Mouse (Mus musculus): Measurements from ENCODE around the gene Clca3a1.

Gene Clca3a1

GRCm38 (mm10) chr3:144683136-144683814 lies 77.5 kb downstream of the Clca3a1 start:
- in situ Hi-C loops (cut with MboI) = no loop called here

GRCm38 (mm10) chr3:144681542-144681941 lies 79.2 kb downstream of the Clca3a1 start:
- in situ Hi-C loops (cut with MboI) = no loop called here

- in situ Hi-C loops (cut with MboI) = no loop called here
Observed at GRCm38 (mm10) chr3:144679701-144680159, 81.0 kb downstream of the Clca3a1 start.

All from mature B cell (primary cell).